Mouse (Mus musculus): ENCODE measurements around the gene Dffb. TPM values are rescaled to one million over a fixed set of nuclear protein-coding genes. Genes with fewer than 3 reads are reported as not detected.
"Not testable (repeated sequence)": the region's sequence is repeated elsewhere in the genome, so short reads cannot be mapped to it uniquely, and the experiment has no call there.

The Dffb gene
- total RNA-seq, 4 experiments from 2014 or later = 11.6 to 17.7 (median 14.5) TPM

DNA sequence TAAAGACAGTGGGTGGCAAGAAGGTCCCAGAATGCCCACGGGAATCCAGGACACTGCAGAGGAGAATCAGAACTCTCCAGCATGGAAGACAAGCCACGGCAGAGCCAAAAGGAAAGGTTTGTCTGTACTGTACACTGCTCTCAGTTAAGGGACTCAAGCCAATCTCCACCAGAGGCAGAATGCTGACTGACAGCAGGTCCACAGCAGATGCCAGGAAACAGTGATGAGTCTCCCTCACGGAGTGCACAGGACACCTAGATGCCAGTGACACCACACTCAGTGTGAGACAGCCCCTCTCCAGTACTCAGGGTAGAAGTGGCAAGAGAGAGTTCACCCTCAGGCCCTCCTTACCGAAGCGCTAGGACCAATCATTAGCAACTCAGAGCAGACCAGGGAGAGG, 8.3 kb downstream of the Dffb start:
- no peak for DNase-seq (ENCODE audit: low spot score in 2 of 2)

DNA sequence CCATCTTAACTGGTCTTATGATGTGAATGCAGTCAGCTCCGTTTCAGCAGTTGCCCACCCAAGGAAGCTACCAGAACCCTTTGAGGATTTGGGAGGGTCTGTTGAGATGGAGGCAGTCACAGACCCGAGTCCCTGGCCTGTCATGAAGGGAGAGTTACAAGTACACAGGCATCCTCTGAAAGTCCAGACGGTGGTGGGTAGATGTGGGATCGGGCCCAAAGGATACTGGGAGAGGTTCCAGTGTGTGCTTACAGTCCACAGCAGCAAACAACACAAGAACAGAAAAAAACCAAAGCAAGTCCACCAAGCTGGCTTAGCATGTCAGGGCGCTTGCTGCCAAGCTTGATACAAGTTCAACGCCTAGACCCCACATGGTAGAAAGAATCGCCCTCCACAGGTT, 12.3 kb downstream of the Dffb start:
- peak in 1 of 2 experiments; percentile 62 for DNase-seq (ENCODE audit: low spot score in 2 of 2)

DNA sequence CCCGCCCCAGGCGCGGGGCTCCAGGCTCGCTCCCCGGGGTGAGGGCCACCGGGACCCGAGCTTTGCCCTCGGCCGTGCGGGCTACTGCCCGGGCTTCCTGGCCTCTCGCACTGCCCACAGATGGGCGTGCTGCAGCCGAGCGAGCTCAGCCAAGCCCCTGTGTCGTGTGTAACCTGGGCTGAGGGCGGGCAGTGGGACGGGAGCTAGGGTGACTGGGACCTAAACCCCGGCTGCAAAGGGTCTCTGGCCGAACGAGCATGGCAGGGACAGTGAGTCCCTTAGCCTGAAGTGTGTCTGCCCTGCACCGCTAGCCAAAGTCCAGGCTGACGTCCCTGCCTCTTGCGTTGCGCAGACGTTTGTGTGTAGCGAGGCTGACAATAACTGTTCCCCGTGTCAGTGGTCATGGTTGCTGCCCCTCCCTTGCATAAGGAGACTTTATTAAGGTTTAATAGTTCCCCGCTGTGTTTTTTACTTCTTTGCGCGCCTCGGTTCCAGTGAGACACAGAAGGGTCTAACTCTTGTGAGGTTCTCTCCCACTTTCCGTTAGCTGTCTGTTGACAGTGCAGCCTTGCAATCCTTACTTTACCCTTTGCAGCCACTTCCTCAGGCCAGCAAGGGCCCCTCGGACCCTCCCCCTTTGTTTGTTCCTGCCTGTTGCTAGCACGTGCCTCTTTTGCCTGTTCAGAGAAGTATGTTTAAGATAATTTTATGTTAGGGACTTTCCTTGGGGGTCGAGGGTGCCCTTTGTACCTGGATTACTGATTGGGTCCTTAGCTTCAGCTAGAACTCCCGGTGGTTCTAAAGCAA, 17.3 kb downstream of the Dffb start:
- DNase-seq (ENCODE audit: low spot score in 2 of 2) = no peak

DNA sequence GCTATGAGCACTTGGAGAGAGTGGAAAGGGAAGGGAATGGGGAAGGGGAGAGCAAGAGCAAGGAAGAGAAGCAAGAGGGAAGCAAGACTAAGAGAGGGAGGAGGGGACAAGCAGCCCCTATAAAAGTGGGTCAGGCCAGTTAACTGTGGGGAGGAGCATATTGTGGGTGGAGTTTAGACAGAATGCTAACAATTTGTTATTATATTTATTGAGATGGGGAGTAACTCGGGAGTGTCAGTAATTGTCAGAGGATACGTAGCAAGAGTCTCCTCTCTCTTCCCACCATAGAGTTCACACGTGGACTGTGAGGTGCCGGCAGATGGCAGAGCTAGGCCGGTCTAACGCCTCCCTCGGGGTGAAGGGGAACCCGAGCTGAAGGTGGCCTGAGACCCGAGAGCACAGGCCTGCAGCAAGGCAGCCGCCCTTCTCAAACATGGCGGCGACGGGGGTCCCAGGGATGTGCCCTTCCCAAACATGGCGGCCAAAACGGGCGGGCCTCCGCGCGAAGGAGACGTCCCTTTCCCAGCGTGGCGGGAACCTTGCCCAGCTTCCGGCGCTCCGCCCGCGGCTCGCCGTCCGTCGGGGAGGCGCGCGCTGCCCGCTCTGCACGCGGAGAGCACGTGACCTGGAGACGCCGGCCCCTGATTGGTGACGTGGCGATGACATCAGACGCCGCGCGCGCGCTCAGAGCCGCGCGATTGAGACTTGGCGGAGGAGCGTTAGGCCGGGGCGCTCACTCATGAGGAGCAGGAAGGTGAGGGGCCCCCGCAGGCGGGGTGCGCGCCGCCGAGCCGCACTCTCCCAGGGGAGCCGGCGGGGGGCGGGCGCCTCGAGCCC, 18.1 kb downstream of the Dffb start, which contains the start of gene A430005L14Rik:
Gene A430005L14Rik, plus strand, starts transcription at position 669 of the 837 bp plus-strand sequence.
- DNase-seq (ENCODE audit: low spot score in 2 of 2) = peak; percentile 96 to 97

DNA sequence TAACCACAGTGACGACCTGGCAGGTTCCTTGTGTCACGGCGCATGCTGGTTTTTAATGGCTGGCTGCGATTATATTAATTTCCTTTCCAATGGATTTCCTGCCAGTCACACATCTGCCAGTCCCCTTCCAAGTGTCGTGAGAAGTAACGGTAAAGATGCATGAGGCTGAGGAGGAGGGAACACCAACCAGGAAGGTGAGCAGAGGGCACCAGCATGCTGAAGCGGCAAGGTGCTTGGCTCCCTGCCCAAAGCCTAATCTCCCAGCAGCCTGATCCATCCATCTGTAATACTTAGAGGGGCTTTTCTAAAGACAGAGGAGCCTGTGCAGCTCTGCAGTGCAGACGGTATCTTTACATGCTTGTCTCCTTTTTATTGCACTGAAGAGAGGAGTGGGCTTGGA, 19.3 kb downstream of the Dffb start:
- no peak for DNase-seq (ENCODE audit: low spot score in 2 of 2)

DNA sequence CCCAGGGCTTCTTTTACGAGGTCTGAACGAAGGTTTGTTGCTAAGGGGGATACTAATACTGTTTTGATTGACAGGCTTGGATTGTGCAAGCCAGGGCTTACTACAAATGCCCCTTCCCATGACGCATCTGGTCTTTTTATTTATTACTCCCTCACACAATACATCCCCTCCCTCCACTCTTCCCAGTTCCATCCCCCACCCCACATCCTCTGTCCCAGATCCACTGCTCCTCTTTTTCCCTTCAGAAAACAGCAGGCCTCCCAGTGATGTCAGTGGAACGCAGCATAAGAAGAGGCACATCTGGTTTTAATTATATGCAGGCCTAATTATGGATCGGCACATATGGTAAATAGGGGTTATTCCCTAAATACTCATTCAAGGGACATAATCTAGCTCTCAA, 23.2 kb downstream of the Dffb start:
- no peak for DNase-seq (ENCODE audit: low spot score in 2 of 2)

DNA sequence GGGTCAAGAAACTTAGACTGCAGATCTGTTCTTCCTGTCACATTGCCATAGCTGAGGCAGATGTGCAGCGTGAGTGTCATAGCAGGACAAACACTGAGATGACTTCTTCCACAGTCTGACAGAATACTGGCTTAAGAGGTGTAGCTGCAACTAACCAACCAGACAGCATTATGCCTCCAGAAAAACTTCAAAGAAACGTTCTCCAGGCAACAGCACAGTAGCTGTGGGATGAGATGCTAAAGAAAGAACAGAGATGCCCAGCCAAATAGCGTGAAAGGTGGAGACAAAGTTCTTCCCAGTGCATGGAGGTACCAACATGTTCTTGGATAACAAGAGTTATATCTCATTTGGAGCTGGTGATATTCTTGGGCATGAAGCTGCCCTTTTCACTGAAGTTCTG, 23.8 kb downstream of the Dffb start:
- DNase-seq (ENCODE audit: low spot score in 2 of 2) = no peak

DNA sequence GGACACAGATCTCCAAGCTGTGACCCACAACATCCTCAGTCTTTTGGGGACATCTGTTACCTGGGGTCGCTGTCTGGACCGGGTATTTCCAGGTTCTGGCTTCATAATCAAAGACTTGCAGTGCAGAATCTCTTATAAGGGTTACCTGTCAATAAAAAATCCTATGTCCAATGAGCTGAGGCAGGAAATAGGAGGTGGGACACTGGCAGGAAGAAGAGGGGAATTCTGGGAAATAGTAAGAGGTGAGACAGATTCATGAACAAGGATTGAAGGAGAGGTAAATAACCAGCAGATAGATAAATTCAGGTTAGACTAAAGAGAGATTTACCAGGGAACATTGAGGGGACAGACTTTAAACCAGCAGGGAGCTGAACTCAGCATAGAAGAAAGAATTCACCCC, 24.6 kb downstream of the Dffb start:
- DNase-seq (ENCODE audit: low spot score in 2 of 2) = no peak

DNA sequence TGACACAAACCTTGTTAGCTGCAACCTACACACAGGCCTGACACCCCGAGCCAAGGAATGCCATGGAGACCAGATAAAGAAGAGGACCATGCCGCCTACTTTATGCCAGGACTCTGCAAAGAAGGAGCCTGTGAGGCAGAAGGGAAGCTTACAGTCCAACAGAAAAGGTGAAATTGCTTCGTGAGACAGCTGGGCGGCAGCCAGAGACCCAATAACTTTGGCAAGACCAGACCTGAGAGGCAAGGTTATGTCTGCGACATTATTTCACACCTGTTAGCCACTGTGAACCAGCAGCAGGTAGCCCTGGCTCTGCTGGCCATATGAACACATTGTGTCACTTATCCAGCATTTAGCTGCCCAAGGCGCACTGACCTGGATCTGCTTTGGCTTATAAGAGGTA, 29.2 kb downstream of the Dffb start:
- DNase-seq (ENCODE audit: low spot score in 2 of 2) = no peak

DNA sequence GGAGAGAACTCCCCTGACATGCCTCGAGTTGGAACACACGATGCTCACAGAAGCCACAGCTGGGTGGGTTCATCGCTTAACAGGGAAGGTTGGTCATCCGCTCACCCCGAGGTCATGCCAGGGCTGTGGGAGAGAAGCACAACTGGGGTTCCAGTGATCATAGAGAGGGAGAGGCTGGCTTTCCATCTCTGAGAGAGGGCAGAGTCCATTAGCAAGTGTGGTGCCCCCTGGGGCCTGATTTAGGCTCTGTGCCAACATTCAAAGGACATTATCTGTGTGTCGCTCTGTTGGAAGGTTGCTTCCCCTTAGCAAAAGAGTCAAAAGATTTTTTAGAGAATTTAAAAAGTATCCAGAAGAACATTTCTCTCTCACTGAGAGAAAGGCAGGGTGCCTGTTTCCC, 30.7 kb downstream of the Dffb start:
- DNase-seq (ENCODE audit: low spot score in 2 of 2) = no peak

DNA sequence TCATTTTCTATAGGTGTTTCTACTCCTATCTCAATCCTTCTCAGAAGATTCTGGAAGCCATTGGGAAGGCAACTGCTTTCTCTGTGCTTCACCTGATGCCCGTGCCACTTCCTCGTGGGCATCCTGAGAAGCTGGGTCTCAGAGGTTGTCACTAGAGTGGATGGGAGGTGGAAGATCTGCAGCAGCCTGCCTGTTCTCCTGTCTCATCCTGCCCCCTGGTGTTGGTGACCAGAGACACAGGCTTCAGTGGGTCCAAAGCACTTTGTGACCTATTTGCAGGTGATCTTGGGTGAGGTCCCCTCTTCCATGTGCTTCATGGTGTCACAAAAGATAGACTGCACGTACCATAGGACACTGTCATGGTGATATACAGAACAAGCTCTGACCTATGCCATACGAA, 31.7 kb downstream of the Dffb start:
- DNase-seq (ENCODE audit: low spot score in 2 of 2) = peak in 1 of 2 experiments; percentile 50

DNA sequence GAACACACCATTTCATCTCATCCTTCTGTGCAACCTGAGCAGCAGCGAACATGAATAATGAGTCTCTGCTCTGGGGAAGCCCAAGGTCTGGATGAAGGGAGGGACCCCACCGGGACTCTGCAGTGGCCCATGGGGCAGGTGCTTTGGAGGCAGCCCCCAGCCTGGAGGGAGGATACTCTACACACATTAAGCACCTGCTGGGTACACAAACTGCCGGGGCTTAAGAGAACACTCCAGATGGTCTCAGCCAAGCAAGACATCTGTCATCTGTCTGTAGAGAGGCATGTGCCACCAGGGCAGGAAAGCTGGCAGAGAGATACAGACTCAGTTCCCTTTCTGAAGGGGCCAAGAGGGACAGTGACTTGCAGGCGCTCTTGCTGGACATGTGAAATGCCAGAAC, 45.0 kb downstream of the Dffb start:
- peak; percentile 54 to 66 for DNase-seq (ENCODE audit: low spot score in 2 of 2)

DNA sequence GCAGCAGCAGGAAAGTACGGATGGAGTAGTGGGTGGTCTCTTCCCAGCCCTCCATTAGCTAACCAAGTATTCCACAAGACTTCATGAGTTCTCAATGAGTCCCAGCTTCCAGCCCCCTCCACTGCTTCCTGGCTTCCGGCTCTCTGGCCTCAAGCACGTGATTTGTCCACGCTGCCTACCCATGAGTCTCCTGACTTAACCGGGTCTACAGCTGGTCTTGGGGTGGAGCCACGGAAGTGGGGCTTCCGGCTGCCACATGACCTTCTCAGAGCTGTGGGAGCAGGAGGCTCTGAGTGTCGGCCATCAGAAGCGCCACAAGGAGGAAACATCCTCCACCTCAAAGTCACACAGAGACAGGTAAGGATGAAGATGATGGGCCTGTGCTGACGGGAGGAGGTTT, 45.5 kb downstream of the Dffb start:
- no peak for DNase-seq (ENCODE audit: low spot score in 2 of 2)

DNA sequence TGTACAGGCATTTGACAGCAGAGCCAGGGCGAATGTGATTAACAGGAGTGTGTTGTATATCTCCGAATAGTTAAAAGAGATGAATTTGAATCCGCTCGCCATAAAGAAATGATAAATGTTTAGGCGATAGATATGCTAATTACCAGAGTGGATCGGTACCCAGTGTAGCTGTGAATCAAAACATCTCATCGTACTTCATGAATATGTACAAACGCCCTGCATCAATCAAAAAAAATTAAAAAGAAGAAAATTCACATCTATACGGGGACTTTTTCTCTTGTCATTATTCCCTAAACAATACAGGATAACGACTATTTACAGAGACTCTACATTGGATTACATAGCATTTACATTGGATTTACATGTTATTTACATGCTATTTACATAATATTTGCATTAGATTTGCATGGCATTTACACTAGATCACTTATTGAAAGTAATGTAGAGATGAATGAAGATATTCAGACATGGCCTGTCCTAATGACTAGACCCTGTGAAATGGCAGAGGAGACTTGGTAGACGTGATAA, 46.1 kb downstream of the Dffb start:
- no peak for DNase-seq (ENCODE audit: low spot score in 2 of 2)

DNA sequence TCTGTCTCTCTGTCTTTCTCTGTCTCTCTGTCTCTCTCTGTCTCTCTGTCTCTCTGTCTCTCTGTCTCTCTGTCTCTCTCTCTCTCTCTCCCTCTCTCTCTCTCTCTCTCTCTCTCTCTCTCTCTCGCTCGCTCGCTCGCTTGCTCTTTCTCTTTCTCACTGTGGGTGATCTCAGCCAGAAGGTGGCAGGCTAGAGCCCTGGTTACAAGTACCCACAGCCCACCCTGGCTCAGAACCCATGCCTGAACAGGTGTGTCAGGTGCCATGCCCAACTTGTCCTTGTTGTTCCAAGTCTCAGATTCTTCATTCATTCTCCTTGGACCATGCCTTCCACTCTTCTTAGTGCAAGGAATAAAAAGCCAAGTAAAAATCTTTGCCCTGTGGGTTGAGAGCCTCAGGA, 52.8 kb downstream of the Dffb start:
- DNase-seq (ENCODE audit: low spot score in 2 of 2) = not testable (repeated sequence)

DNA sequence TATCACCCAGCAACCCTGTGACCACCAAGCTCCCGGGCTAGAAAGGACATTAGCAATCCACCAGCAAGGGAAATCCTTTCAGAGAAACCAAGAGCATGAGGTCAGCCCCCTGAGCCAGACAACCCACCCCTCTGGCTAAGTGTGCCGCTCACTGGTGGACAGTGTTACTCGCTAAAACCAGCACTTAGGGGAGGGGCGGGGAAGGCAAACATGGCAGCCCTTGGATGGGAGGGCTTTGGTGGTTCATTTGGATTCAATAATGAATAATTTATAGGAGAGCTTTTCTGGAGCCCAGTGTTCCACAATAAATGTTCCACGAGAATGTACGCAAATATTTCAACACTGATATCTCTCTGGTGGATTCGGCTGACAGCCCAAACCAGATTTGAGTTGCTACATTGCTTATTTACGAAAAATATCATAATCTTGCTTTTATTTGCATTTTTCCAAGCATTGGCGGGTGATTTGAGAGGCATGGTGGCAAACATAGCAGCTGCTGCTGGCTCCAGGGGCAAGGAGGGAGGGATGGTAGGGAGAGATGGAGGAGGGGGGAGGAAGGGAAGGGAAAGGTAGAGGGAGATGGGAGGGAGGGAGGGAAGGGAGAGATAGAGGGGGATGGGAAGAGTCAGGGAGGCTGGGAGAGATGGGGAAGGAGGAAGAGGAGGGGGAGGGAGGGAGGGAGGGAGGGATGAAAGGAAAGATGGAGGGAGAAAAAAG, 54.3 kb downstream of the Dffb start:
- no peak for DNase-seq (ENCODE audit: low spot score in 2 of 2)

DNA sequence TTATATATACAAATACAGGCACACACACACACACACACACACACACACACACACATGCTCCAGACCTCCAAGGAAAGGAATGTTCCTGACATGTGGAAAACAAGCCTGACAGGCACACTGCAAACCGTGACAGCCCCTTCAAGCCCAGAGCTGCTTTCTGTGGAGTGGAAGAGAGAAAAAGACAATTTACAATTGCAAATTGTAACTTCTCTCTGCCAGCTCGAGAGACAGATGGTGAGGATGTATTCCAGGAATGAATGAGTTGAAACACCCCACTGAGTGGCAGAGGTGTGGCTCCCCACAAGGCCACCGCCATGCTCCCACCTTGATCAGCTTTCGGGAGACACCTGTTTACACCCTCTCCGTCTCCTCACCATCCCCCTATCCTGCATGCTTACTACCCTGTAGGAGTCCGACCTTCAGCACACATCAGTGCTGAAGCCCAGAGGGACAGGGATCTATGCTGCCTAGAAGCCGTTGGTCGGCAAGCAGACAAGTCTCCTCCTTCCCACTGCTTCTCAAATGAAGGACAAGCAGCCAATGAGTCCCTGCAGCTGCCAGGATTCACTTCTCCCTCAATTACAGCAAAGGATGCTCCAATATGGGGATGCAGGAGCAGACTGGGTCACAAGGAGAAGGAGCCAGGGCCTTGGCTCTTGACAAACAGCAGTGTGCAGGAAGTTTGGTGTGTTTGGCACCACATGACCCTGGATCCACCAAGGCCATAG, 57.0 kb downstream of the Dffb start:
- peak in 1 of 2 experiments; percentile 26 for DNase-seq (ENCODE audit: low spot score in 2 of 2)
